In the genomic region with DNA sequence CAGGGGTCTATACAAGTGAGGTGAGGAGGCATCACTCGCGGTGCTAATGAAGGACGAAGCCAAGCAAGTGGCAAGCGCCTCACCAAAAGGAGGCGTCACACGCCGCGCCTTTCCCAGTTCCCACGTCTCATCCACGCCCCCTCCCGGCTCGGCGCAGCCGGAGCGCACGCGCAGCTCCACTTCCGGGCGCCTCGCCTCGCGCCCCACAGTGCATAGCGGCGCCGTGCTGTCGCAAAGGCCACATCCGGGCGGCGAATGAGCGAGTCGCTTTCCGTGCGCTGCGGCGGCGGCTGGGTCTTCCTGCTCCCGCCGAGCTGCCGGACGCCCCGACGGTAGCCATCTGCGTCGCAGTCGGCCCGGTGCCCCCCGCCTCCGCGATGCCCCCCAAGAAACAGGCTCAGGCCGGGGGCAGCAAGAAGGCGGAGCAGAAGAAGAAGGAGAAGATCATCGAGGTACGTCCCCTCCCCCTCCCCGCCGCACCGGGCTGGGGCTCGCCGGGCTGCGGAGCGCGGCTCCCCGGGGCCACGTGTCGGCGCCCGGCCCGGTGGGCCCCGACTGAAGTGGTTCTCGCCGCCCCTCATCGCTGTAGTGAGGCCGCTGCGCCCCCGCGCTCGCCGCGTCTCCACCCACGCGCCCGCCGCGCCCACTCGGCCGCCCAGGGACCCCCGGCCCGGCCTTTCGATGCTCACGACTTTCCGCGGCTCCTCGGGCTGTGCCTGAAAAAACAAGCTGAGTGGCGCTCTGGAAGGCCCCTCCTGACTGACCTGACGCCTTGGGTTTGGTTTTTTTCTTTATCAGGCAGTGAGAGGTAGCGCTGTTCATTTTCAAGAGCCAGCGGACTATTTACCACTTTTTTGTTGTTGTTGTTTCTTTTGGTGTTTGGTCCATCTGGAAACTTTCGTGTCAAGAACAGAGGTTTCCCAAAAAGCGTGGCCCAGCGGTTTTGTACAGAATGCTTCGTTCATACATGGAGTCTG, we compare ENCODE assay signal across 8 mouse cellular contexts. TPM values are rescaled to one million over a fixed set of nuclear protein-coding genes. Genes with fewer than 3 reads are reported as not detected.
DNase-seq lines count a peak whose midpoint lies in the region; ATAC-seq and TF ChIP-seq lines count a peak whose summit lies in the region.

A gene (plus strand): TSS at position 160 of the 977 bp plus-strand sequence.

- no peaks in the 10 kb centered on the region for H3K36me3 ChIP-seq in embryonic facial prominence, embryonic 13.5 days
- H3K36me3 ChIP-seq in kidney, adult 2 months (ENCODE audit: control insufficient read depth, insufficient read depth, low read length): no peaks in the 10 kb centered on the region
- no peaks in the 10 kb centered on the region for H3K36me3 ChIP-seq in limb, embryonic 12.5 days
- H3K36me3 ChIP-seq in midbrain, embryonic 15.5 days (replicated peaks): no peaks in the 10 kb centered on the region
- no peaks in the 10 kb centered on the region for H3K36me3 ChIP-seq in spleen, adult 2 months (ENCODE audit: control insufficient read depth, insufficient read depth, low read length)

- H3K4me1 ChIP-seq in embryonic facial prominence, embryonic 13.5 days: peaks cover 18% of the 10 kb centered on the region
- H3K4me1 ChIP-seq in kidney, adult 2 months (ENCODE audit: control insufficient read depth, insufficient read depth, low read length): peaks cover 24% of the 10 kb centered on the region
- peaks cover 28% of the 10 kb centered on the region for H3K4me1 ChIP-seq in limb, embryonic 12.5 days (replicated peaks)
- H3K4me1 ChIP-seq in midbrain, embryonic 15.5 days: peaks cover 34% of the 10 kb centered on the region
- peaks cover 4% of the 10 kb centered on the region for H3K4me1 ChIP-seq in spleen, adult 2 months (ENCODE audit: control insufficient read depth, insufficient read depth, insufficient read length)

- under 1% methylated on average over 98 of the region's 100 CpGs for WGBS in embryonic facial prominence, embryonic 13.5 days
- WGBS in kidney, adult 2 months: under 1% methylated on average over 97 of the region's 100 CpGs
- WGBS in limb, embryonic 12.5 days: under 1% methylated on average over 94 of the region's 100 CpGs
- under 1% methylated on average over 87 of the region's 100 CpGs for WGBS in midbrain, embryonic 15.5 days
- WGBS in spleen, adult 2 months: 1% methylated on average over 96 of the region's 100 CpGs

- H3K4me3 ChIP-seq in embryonic facial prominence, embryonic 13.5 days: peak within 1 kb of the TSS; percentile 91
- peak within 1 kb of the TSS; percentile 70 for H3K4me3 ChIP-seq in kidney, adult 2 months (ENCODE audit: insufficient read depth, low read depth, low read length)
- H3K4me3 ChIP-seq in limb, embryonic 12.5 days (replicated peaks): peak within 1 kb of the TSS; percentile 96
- H3K4me3 ChIP-seq in midbrain, embryonic 15.5 days: peak within 1 kb of the TSS; percentile 84
- peak within 1 kb of the TSS; percentile 86 for H3K4me3 ChIP-seq in spleen, adult 2 months (ENCODE audit: extremely low read depth, insufficient read depth, insufficient read length)

- peak; percentile 58 for TF ChIP-seq CTCF in kidney, adult 2 months (conservative IDR thresholded peaks at IDR 0.05; ENCODE audit: insufficient read depth, insufficient read length, low read depth, low read length)
- peak; percentile 29; the same call in 1 of the 2 replicates for TF ChIP-seq CTCF in spleen, adult 2 months (IDR thresholded peaks at IDR 0.05; ENCODE audit: extremely low read depth, insufficient read depth, insufficient read length, insufficient replicate concordance)

- ATAC-seq in embryonic facial prominence, embryonic 13.5 days (ENCODE audit: insufficient number of reproducible peaks, insufficient read depth, low FRiP score, low TSS enrichment, low read depth): peak; percentile 99
- peak; percentile 99 for ATAC-seq in limb, embryonic 12.5 days (ENCODE audit: insufficient number of reproducible peaks, insufficient read depth, low FRiP score, low TSS enrichment, low read depth)
- ATAC-seq in midbrain, embryonic 15.5 days (replicated peaks): peak; percentile 100

- H3K4me2 ChIP-seq in embryonic facial prominence, embryonic 13.5 days: peak within 1 kb of the TSS; percentile 78
- H3K4me2 ChIP-seq in limb, embryonic 12.5 days: peak within 1 kb of the TSS; percentile 64
- H3K4me2 ChIP-seq in midbrain, embryonic 15.5 days: peak within 1 kb of the TSS; percentile 68

- TF ChIP-seq POLR2A in kidney, adult 2 months (IDR thresholded peaks at IDR 0.05; ENCODE audit: low read depth, low read length): no peak
- peak; percentile 69 for TF ChIP-seq POLR2A in spleen, adult 2 months (IDR thresholded peaks at IDR 0.05; ENCODE audit: low read depth, low read length)

- DNase-seq in 3134 (ENCODE audit: extremely low read depth, insufficient read length, low spot score): peak; percentile 96
- DNase-seq in adrenal gland, postnatal 36 days: peak; percentile 95 to 97
- DNase-seq in heart, adult 18-20 months: peak; percentile 95
- peak; percentile 96 for DNase-seq in kidney, adult 2 months
- peak; percentile 88 to 92 for DNase-seq in spleen, adult 2 months (ENCODE audit: low read depth in 1 of 2, low spot score in 2 of 2)

- no peaks in the 10 kb centered on the region for H3K27me3 ChIP-seq in embryonic facial prominence, embryonic 13.5 days
- no peaks in the 10 kb centered on the region for H3K27me3 ChIP-seq in kidney, adult 2 months (replicated peaks; ENCODE audit: control insufficient read depth, insufficient read depth, low read length)
- no peaks in the 10 kb centered on the region for H3K27me3 ChIP-seq in limb, embryonic 12.5 days
- H3K27me3 ChIP-seq in midbrain, embryonic 15.5 days (replicated peaks): no peaks in the 10 kb centered on the region
- H3K27me3 ChIP-seq in spleen, adult 2 months (ENCODE audit: control insufficient read depth, insufficient read depth, low read length): no peaks in the 10 kb centered on the region

- no peaks in the 10 kb centered on the region for H3K9me3 ChIP-seq in embryonic facial prominence, embryonic 13.5 days
- H3K9me3 ChIP-seq in limb, embryonic 12.5 days: no peaks in the 10 kb centered on the region
- H3K9me3 ChIP-seq in midbrain, embryonic 15.5 days: no peaks in the 10 kb centered on the region

- peak within 1 kb of the TSS; percentile 90 for H3K27ac ChIP-seq in embryonic facial prominence, embryonic 13.5 days
- peak within 1 kb of the TSS; percentile 45 for H3K27ac ChIP-seq in kidney, adult 2 months (ENCODE audit: insufficient read depth, low read depth, low read length)
- H3K27ac ChIP-seq in limb, embryonic 12.5 days: peak within 1 kb of the TSS; percentile 83
- H3K27ac ChIP-seq in midbrain, embryonic 15.5 days: peak within 1 kb of the TSS; percentile 88
- peak within 1 kb of the TSS; percentile 72 for H3K27ac ChIP-seq in spleen, adult 2 months (ENCODE audit: insufficient read depth, low read length)

- peak within 1 kb of the TSS; percentile 98 for H3K9ac ChIP-seq in embryonic facial prominence, embryonic 13.5 days
- peak within 1 kb of the TSS; percentile 97 for H3K9ac ChIP-seq in limb, embryonic 12.5 days (replicated peaks)
- peak within 1 kb of the TSS; percentile 93 for H3K9ac ChIP-seq in midbrain, embryonic 15.5 days

RNA-seq across cellular contexts. Expression of the gene that starts here (rescaled TPM):
- 100 to 1,000 TPM in 1 of 2 experiments, 10 to 100 TPM in 1; 99.7 to 104 TPM for total RNA-seq in adrenal gland, postnatal 36 days (2021)
- 179 and 193 TPM in 2 replicates for polyA plus RNA-seq in embryonic facial prominence, embryonic 13.5 days (2015; fragmentation: Nextera tagmentation; extraction: Ambion mirVana)
- 10 to 100 TPM; 56.8 to 60.7 TPM for total RNA-seq in heart, adult 18-20 months (2021)
- 15.3 and 25.2 TPM in 2 replicates for polyA plus RNA-seq in kidney, adult 2 months (2012; rRNA removed)
- 161 and 176 TPM in 2 replicates for polyA plus RNA-seq in limb, embryonic 12.5 days (2016; fragmentation: Nextera tagmentation; extraction: Ambion mirVana)
- polyA plus RNA-seq in midbrain, embryonic 15.5 days (2015; fragmentation: Nextera tagmentation; extraction: Ambion mirVana): 153 and 175 TPM in 2 replicates
- 10.1 and 10.5 TPM in 2 replicates for polyA plus RNA-seq in spleen, adult 2 months (2012; rRNA removed)

Comparison
In these comparisons a context has a peak if more than half of its experiments do, and no peak if none do; other contexts are left out.
1. Peak in every context shown above with its lines: DNase-seq, ATAC-seq, H3K4me3 ChIP-seq and H3K27ac ChIP-seq.